Mouse (Mus musculus) thymus, adult 2 months (tissue): ENCODE measurements around the gene Noxred1. TPM values are rescaled to one million over a fixed set of nuclear protein-coding genes. Genes with fewer than 3 reads are reported as not detected.

ENCODE experiments used
- DNase-seq: peaks from one replicate; pipeline ENCODE4 v3.0.0; 2021
- H3K27ac ChIP-seq: fragments of 200-500 bp; 2 replicates; pipeline ENCODE4 v1.5.1; 2012; ENCODE audit warnings: low read length, control low read depth; ENCODE audit not compliant: control insufficient read depth, insufficient read depth
- H3K27me3 ChIP-seq: fragments of 200-500 bp; 2 replicates; pipeline ENCODE4 v1.6.1; 2012; ENCODE audit warnings: mild to moderate bottlenecking, low read length, moderate library complexity, mixed read lengths; ENCODE audit not compliant: control insufficient read depth, insufficient read depth
- H3K36me3 ChIP-seq: fragments of 200-500 bp; 2 replicates; pipeline ENCODE4 v1.6.1; 2012; ENCODE audit warnings: mild to moderate bottlenecking, low read length, moderate library complexity; ENCODE audit not compliant: control insufficient read depth, insufficient read depth
- H3K4me1 ChIP-seq: fragments of 200-500 bp; replicated peaks from 2 replicates; pipeline ENCODE4 v1.6.1; 2012; ENCODE audit warnings: low read length; ENCODE audit not compliant: control insufficient read depth, insufficient read depth
- H3K4me3 ChIP-seq: fragments of 200-500 bp; 2 replicates; pipeline ENCODE4 v1.5.1; 2012; ENCODE audit warnings: mild to moderate bottlenecking, low read length, control low read depth, moderate library complexity; ENCODE audit not compliant: control insufficient read depth, insufficient read depth
- CTCF ChIP-seq: fragments of 200-500 bp; IDR thresholded peaks from 2 replicates; pipeline ENCODE4 v1.5.1; 2012; ENCODE audit warnings: mild to moderate bottlenecking, control low read depth, low read length, moderate library complexity, borderline replicate concordance; ENCODE audit not compliant: control insufficient read depth, poor library complexity, insufficient read depth; ENCODE audit errors: extremely low read depth
- POLR2A ChIP-seq: fragments of 200-500 bp; IDR thresholded peaks from 2 replicates; pipeline ENCODE4 v1.6.1; 2012; ENCODE audit warnings: mild to moderate bottlenecking, low read length, control low read depth, moderate library complexity; ENCODE audit not compliant: control insufficient read depth, poor library complexity, insufficient read depth; ENCODE audit errors: extremely low read depth
- WGBS: fragments of 180-500 bp; shearing (Covaris S2); methylation state at CpG from one replicate; pipeline ENCODE4 v1.1.7; 2018; 5-methylcytosine and 5-hydroxymethylcytosine counted together
- polyA plus RNA-seq: library from polyadenylated mRNA; depleted of rRNA; stranded (reverse); fragments of >200 nt; gene quantifications from 2 replicates; pipeline ENCODE4 v1.2.3, GENCODE M21; 2012

The Noxred1 gene
- polyA plus RNA-seq, 1 experiment: 0.86 TPM

DNA sequence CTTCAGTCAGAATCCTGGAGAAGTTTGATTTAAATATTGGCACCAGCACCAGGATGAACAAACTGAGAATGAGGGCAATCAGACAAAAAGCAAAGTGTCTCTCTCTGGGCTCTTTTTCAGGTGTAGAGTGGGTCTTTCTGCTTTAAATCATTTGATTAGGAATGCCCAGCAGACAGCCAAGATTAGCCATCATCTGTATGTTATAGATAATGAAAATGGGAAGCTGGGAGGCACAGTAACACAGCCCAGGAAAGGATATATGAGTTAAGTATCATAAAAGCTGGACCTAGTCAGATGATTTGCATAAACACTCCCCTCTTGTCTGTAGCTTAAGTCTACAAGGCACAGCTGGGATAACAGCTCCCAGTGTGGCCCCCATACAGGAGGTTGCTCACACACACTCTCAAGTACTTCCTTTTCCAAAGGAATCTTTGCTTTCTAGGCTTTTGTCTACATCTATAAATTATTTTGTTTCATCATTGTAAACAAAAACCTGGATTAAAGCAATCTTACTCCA, 8.1 kb downstream of the Noxred1 start:
- Histone ChIP-seq H3K27me3 (no peaks in the 10 kb centered on the region), H3K36me3 (no peaks in the 10 kb centered on the region), H3K27ac (no peak overlapping the region), H3K4me1 (no peaks in the 10 kb centered on the region), H3K4me3 (no peak overlapping the region)
- TF ChIP-seq CTCF (no peak), POLR2A (no peak)
- no peak for DNase-seq

DNA sequence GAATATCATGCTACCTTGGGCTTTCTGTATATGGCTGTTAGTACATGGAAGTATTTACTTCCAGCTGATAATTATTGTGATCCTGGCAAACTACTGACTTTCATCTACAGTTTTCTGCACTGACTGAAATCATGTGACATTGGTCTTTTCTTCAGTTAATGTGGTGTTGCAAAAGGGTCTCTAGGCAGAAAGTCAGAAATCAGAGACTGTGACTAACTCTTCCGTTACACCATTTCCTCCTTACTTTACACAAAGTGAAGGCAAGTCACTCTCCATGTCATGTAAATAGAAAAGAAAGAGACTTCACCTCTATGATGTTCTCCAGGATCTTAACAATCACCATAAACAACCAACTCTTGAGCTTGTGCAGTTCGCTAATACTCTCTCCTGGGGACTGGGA, 8.9 kb downstream of the Noxred1 start:
- WGBS: 96% methylated on average over 2 of the region's 2 CpGs
- no peak for DNase-seq
- H3K4me1 ChIP-seq: peaks cover 3% of the 10 kb centered on the region; the same call in 1 of the 2 replicates
- no peaks in the 10 kb centered on the region for H3K27me3 ChIP-seq
- H3K27ac ChIP-seq: no peak overlapping the region
- no peak for TF ChIP-seq POLR2A
- no peak for TF ChIP-seq CTCF
- H3K36me3 ChIP-seq: no peaks in the 10 kb centered on the region
- no peak overlapping the region for H3K4me3 ChIP-seq

DNA sequence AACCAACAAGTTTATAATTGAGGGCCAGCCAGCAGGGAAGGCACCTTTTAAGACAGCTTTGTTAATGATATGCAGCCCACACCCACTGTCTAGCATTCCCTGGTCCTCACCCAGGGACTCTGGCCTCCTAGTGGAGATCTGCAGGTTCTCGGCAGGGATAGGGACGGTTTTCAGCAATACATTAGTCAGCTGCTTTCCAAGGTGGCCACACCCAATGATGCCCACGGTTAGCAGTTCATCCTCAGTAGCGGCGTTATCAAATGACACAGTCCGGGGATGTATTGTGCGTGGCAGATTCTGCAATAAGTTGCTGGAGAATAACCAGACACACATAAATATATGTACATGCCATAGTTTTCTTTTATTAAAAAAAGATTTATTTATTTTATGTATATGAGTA, 11.7 kb downstream of the Noxred1 start:
- no peak for TF ChIP-seq CTCF
- TF ChIP-seq POLR2A: no peak
- H3K36me3 ChIP-seq: no peaks in the 10 kb centered on the region
- WGBS: 92% methylated on average over 7 of the region's 7 CpGs
- H3K27me3 ChIP-seq: no peaks in the 10 kb centered on the region
- no peak for DNase-seq
- H3K27ac ChIP-seq: no peak overlapping the region
- no peak overlapping the region for H3K4me3 ChIP-seq
- H3K4me1 ChIP-seq: peaks cover 3% of the 10 kb centered on the region; the same call in 1 of the 2 replicates

DNA sequence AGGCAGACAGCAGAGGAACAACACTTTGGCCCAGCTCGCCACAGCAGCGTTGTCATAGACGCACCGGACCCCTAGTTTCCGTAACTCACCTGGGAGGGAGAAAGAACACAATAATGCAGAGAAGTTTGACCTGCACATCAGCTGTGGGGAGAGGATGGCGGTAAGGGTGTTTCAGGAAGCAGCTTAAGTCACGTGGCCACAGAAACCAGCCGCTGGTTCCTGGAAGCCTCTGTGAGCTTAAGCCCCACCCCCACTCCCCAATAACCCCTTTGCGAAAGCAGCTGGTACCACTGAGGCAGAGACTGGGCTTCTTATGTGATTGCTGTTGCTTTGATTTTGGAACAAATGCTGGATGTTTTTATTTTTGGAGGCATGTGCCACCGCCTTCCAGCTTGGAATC, 13.6 kb downstream of the Noxred1 start:
- TF ChIP-seq POLR2A (no peak), CTCF (no peak)
- 64% methylated on average over 10 of the region's 10 CpGs for WGBS
- Histone ChIP-seq H3K27me3 (no peaks in the 10 kb centered on the region), H3K36me3 (no peaks in the 10 kb centered on the region), H3K4me1 (peaks cover 3% of the 10 kb centered on the region; the same call in 1 of the 2 replicates), H3K4me3 (no peak overlapping the region), H3K27ac (no peak overlapping the region)
- DNase-seq: peak; percentile 4

DNA sequence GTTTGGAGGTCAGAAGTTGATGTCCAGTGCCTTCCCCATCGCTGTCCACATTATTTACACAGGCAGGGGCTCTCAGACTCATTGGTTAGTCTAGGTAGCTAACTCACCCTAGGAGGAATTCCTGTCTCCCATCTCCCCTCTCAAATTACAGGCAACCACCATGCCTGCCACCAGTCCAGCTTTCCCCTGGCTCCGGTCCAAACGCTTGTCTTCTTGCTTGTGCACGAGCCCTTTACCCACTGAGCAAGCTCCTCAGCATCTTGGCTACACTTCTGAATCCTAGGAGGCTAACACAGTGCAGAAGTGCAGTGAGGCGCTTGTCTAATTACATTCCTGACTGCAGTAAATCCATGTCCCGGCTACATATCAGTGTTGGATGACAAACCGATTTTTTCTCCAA, 19.2 kb downstream of the Noxred1 start:
- H3K27me3 ChIP-seq: no peaks in the 10 kb centered on the region
- H3K36me3 ChIP-seq: no peaks in the 10 kb centered on the region
- no peaks in the 10 kb centered on the region for H3K4me1 ChIP-seq
- H3K27ac ChIP-seq: no peak overlapping the region
- no peak for DNase-seq
- H3K4me3 ChIP-seq: no peak overlapping the region
- TF ChIP-seq CTCF: no peak
- TF ChIP-seq POLR2A: no peak
- WGBS: 93% methylated on average over 7 of the region's 7 CpGs

DNA sequence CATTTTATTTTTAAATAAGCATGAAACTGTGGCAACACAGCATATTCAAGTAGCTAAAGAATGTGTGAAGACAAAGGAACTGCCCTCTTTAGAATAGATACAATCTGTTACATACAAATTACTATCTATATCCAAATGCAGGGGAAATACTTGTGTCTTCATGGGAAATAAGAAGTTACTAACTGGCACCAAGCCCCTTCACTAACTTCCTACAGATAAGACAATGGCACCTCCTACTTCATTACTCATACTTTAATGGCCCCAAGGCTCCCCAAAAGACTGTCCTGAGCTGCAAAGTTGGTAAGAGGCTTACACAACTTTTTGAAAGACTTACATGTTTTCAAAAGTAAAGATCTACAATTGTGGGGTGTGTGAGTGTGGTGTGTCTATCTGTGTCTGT, 20.9 kb downstream of the Noxred1 start:
- DNase-seq: no peak
- Histone ChIP-seq H3K4me1 (no peaks in the 10 kb centered on the region), H3K27ac (no peak overlapping the region), H3K4me3 (no peak overlapping the region), H3K36me3 (no peaks in the 10 kb centered on the region), H3K27me3 (no peaks in the 10 kb centered on the region)
- TF ChIP-seq CTCF (no peak), POLR2A (no peak)

DNA sequence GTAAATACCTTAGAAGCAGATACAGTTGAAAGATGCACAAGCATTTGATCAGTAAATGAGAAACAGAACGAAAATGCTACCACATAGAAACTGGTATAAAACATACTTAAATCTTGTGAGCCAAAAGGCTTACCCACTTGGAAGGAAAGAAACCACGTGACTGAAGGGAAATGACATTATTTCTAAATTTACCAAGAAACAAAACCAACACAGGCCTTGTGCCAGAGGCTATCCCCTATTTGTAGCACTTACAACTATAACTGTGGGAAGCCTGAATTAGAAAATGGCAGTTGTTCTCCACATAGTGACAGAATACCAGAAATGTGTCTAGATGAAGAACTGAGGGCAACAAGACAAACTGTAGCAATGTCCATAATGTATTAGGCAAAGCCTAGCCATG, 22.5 kb downstream of the Noxred1 start:
- Histone ChIP-seq H3K27me3 (no peaks in the 10 kb centered on the region), H3K4me1 (no peaks in the 10 kb centered on the region), H3K4me3 (no peak overlapping the region), H3K36me3 (no peaks in the 10 kb centered on the region), H3K27ac (no peak overlapping the region)
- WGBS: 46% methylated on average over 2 of the region's 2 CpGs
- no peak for DNase-seq
- TF ChIP-seq POLR2A (no peak), CTCF (no peak)
